Mouse (Mus musculus) kidney, adult 2 months (tissue): ENCODE data around the gene Hectd4.

Source experiments
- CTCF ChIP-seq: fragments of 200-500 bp; conservative IDR thresholded peaks from 2 replicates; pipeline ENCODE4 v1.5.1; 2011; ENCODE audit warnings: low read depth, mild to moderate bottlenecking, control low read depth, low read length, moderate library complexity, mixed read lengths; ENCODE audit not compliant: insufficient read depth, insufficient read length
- POLR2A ChIP-seq: fragments of 200-500 bp; IDR thresholded peaks from one replicate; pipeline ENCODE4 v1.6.1; 2011; ENCODE audit warnings: low read depth, low read length, control low read depth

GRCm38 (mm10) chr5:121400849-121401248, 180.8 kb downstream of the Hectd4 start:
- no peak for TF ChIP-seq POLR2A
- no peak for TF ChIP-seq CTCF
